In genomic region chr2:149927001-149927400, GRCm38 (mm10) we compare ENCODE assay signal across 12 mouse cellular contexts.
"Had no signal": no experiment of that assay in that cellular context is flagged by ENCODE, and none has a peak within 500 bp of the region (broad histone marks: within the 10 kb centered on the region; RNA-seq: fewer than 3 reads in every experiment).

No protein-coding gene starts in this region.

- H3K4me3 ChIP-seq: left cerebral cortex, adult 2 months; limb, embryonic 10.5 days; liver, embryonic 15.5 days; midbrain, embryonic 13.5 days; stomach, embryonic 15.5 days had no signal

- DNase-seq: kidney, postnatal 36 days; lung, adult 2 months; lung, postnatal 36 days; right cerebral cortex, postnatal 14 days; thymus, adult 2 months; thymus, postnatal 25 days had no signal

- H3K27ac ChIP-seq: kidney, postnatal 0 days; left cerebral cortex, adult 2 months; limb, embryonic 10.5 days; liver, embryonic 15.5 days; midbrain, embryonic 13.5 days; stomach, embryonic 15.5 days had no signal
